Mouse (Mus musculus) C2C12 (cell line): Measurements from ENCODE around the gene Patj.

Experiments
- CTCF ChIP-seq: IDR thresholded peaks from one replicate; pipeline ENCODE4 v1.5.1; 2011; ENCODE audit not compliant: control insufficient read depth, insufficient read depth, insufficient read length
- MYOG ChIP-seq: IDR thresholded peaks from one replicate; pipeline ENCODE4 v1.6.1; 2011; ENCODE audit not compliant: control insufficient read depth, insufficient read length; ENCODE audit errors: extremely low read depth

- TF ChIP-seq CTCF (no peak), MYOG (no peak)
Measured at GRCm38 (mm10) chr4:98584023-98584422, 188.4 kb downstream of the Patj start.
